Mouse (Mus musculus) E14TG2a.4 (cell line): ENCODE measurements at regions not wholly inside any gene's neighbourhood (a gene's known extent, or its start where the extent isn't known, plus 50 kb on each side); places are given as distances from the start of the nearest gene placed in this dataset.

Experiments used
- CTCF ChIP-seq: conservative IDR thresholded peaks from 2 replicates; pipeline ENCODE4 v1.5.1; 2014; ENCODE audit warnings: low read length
- NANOG ChIP-seq: IDR thresholded peaks from 2 replicates; pipeline ENCODE4 v1.6.1; 2014; ENCODE audit warnings: borderline replicate concordance, low read length, mixed read lengths
- POU5F1 ChIP-seq: IDR thresholded peaks from 2 replicates; pipeline ENCODE4 v1.6.1; 2014; ENCODE audit warnings: low read length, borderline replicate concordance

DNA sequence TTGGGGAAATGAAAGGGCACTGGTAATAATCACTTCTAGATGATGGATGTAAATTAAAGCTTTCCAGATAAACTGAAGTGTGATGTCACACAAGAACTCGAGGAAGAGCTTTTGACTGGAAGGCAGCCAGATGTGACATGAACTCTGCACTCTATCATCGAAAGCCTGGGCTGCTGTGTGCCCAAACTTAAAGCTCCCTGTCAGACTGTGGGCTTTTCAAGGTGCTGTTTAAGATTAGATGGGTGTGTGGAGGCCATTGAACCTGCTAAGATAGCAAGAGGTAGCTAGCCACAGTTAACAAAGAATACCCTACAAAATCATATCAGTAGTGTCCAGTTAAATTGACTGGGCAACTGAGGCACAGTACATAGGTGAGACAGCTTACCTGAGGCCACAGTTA, 190.1 kb downstream of the Fam49a start:
- TF ChIP-seq CTCF (no peak), POU5F1 (no peak), NANOG (no peak)
